Mouse (Mus musculus) liver, embryonic 15.5 days (tissue): ENCODE measurements around the gene Hint1. TPM values are rescaled to one million over a fixed set of nuclear protein-coding genes. Genes with fewer than 3 reads are reported as not detected.

ENCODE experiments used
- ATAC-seq: fragments of 200-750 bp; cut with Nextera tagmentation; 2 replicates; pipeline ENCODE4 v1.8.0; 2017; ENCODE audit warnings: moderate number of reproducible peaks, mild to moderate bottlenecking, moderate library complexity; ENCODE audit not compliant: insufficient read depth
- H3K27ac ChIP-seq: fragments of 300-500 bp; sonication (generic); replicated peaks from 2 replicates; pipeline ENCODE4 v1.5.1; 2015; ENCODE audit warnings: mild to moderate bottlenecking, inconsistent platforms
- H3K27me3 ChIP-seq: fragments of 300-500 bp; sonication (generic); 2 replicates; pipeline ENCODE4 v1.6.1; 2015; ENCODE audit warnings: mild to moderate bottlenecking, inconsistent platforms
- H3K36me3 ChIP-seq: fragments of 300-500 bp; sonication (generic); replicated peaks from 2 replicates; pipeline ENCODE4 v1.6.1; 2015; ENCODE audit warnings: moderate library complexity, mild to moderate bottlenecking, inconsistent platforms
- H3K4me1 ChIP-seq: fragments of 300-500 bp; sonication (generic); replicated peaks from 2 replicates; pipeline ENCODE4 v1.6.1; 2015; ENCODE audit warnings: inconsistent platforms
- H3K4me2 ChIP-seq: fragments of 300-500 bp; sonication (generic); 2 replicates; pipeline ENCODE4 v1.6.1; 2015; ENCODE audit warnings: moderate library complexity, mild to moderate bottlenecking, inconsistent platforms
- H3K4me3 ChIP-seq: fragments of 300-500 bp; sonication (generic); replicated peaks from 2 replicates; pipeline ENCODE4 v1.5.1; 2015; ENCODE audit warnings: mild to moderate bottlenecking, inconsistent platforms
- H3K9ac ChIP-seq: fragments of 300-500 bp; sonication (generic); 2 replicates; pipeline ENCODE4 v1.6.1; 2015; ENCODE audit warnings: moderate library complexity, mild to moderate bottlenecking, inconsistent platforms
- H3K9me3 ChIP-seq: fragments of 300-500 bp; sonication (generic); replicated peaks from 2 replicates; pipeline ENCODE4 v1.6.1; 2016; ENCODE audit warnings: inconsistent platforms
- WGBS: fragments of 180-500 bp; shearing (Covaris S2); methylation state at CpG from one replicate; pipeline ENCODE4 v1.1.7; 2015; ENCODE audit warnings: mixed read lengths; ENCODE audit not compliant: insufficient replicate concordance; 5-methylcytosine and 5-hydroxymethylcytosine counted together
- polyA plus RNA-seq: library from polyadenylated mRNA; unstranded; fragments of >200 nt; fragmentation: Nextera tagmentation; extraction: Ambion mirVana; gene quantifications from 2 replicates; pipeline ENCODE4 v1.2.1, GENCODE M21; 2015

Hint1 gene
- polyA plus RNA-seq, 1 experiment from 2014 or later: 377 TPM

GRCm38 (mm10) chr11:54862621-54863520, 3.3 kb upstream of the Hint1 start:
- ATAC-seq: no peak
- Histone ChIP-seq H3K4me1 (peaks cover 59% of the 10 kb centered on the region), H3K27ac (0 out of 2 replicates have a peak overlapping the region, but pooled peaks have one; percentile 22)

GRCm38 (mm10) chr11:54865330-54866085, 675 bp upstream of the Hint1 start:
- ATAC-seq: no peak
- no peaks in the 10 kb centered on the region for H3K27me3 ChIP-seq
- WGBS: 52% methylated on average over 6 of the region's 6 CpGs
- H3K9me3 ChIP-seq: no peaks in the 10 kb centered on the region
- peak overlapping the region; percentile 90 for H3K4me2 ChIP-seq
- H3K36me3 ChIP-seq: peaks cover 15% of the 10 kb centered on the region
- peak overlapping the region; percentile 74 for H3K4me3 ChIP-seq
- H3K9ac ChIP-seq: peak overlapping the region; percentile 82
- peaks cover 68% of the 10 kb centered on the region for H3K4me1 ChIP-seq
- peak overlapping the region; percentile 90 for H3K27ac ChIP-seq

More at GRCm38 (mm10) chr11:54862621-54863520, 3.3 kb upstream of the Hint1 start:
- no peak overlapping the region for H3K4me2 ChIP-seq
- no peaks in the 10 kb centered on the region for H3K27me3 ChIP-seq
- H3K36me3 ChIP-seq: no peaks in the 10 kb centered on the region
- no peak overlapping the region for H3K4me3 ChIP-seq
- H3K9ac ChIP-seq: no peak overlapping the region
- 41% methylated on average over 10 of the region's 10 CpGs for WGBS
- H3K9me3 ChIP-seq: no peaks in the 10 kb centered on the region

GRCm38 (mm10) chr11:54867049-54867385, 834 bp downstream of the Hint1 start:
- Histone ChIP-seq H3K4me3 (peak overlapping the region; percentile 74), H3K27me3 (no peaks in the 10 kb centered on the region), H3K36me3 (peaks cover 30% of the 10 kb centered on the region), H3K9ac (peak overlapping the region; percentile 82), H3K4me1 (peaks cover 57% of the 10 kb centered on the region), H3K9me3 (no peaks in the 10 kb centered on the region), H3K27ac (peak overlapping the region; percentile 90), H3K4me2 (peak overlapping the region; percentile 90)
- WGBS: 2% methylated on average over 5 of the region's 5 CpGs
- ATAC-seq: peak; percentile 55; the same call in 1 of the 2 replicates

- Histone ChIP-seq H3K9me3 (no peaks in the 10 kb centered on the region), H3K4me1 (peaks cover 53% of the 10 kb centered on the region), H3K36me3 (peaks cover 40% of the 10 kb centered on the region), H3K27me3 (no peaks in the 10 kb centered on the region), H3K4me3 (peak overlapping the region; percentile 74; the same call in 1 of the 2 replicates), H3K4me2 (peak overlapping the region; percentile 90), H3K9ac (0 out of 2 replicates have a peak overlapping the region, but pooled peaks have one; percentile 82), H3K27ac (peak overlapping the region; percentile 3; the same call in 1 of the 2 replicates)
- no peak for ATAC-seq
- 50% methylated on average over 3 of the region's 3 CpGs for WGBS
These were observed 1.8 kb downstream of the Hint1 start for GRCm38 (mm10) chr11:54867903-54868434.

- no peak for ATAC-seq
- WGBS: 35% methylated on average over 2 of the region's 2 CpGs
- Histone ChIP-seq H3K9me3 (no peaks in the 10 kb centered on the region), H3K36me3 (peaks cover 43% of the 10 kb centered on the region), H3K4me1 (peaks cover 48% of the 10 kb centered on the region), H3K9ac (no peak overlapping the region), H3K27me3 (no peaks in the 10 kb centered on the region), H3K27ac (peak overlapping the region; percentile 3; the same call in 1 of the 2 replicates), H3K4me2 (peak overlapping the region; percentile 90), H3K4me3 (peak overlapping the region; percentile 74; the same call in 1 of the 2 replicates)
These were observed 2.3 kb downstream of the Hint1 start for GRCm38 (mm10) chr11:54868445-54868844.

GRCm38 (mm10) chr11:54869318-54869717, 3.1 kb downstream of the Hint1 start:
- 72% methylated on average over 3 of the region's 3 CpGs for WGBS
- Histone ChIP-seq H3K9me3 (no peaks in the 10 kb centered on the region), H3K27me3 (no peaks in the 10 kb centered on the region), H3K4me2 (peak overlapping the region; percentile 14; the same call in 1 of the 2 replicates), H3K9ac (0 out of 2 replicates have a peak overlapping the region, but pooled peaks have one; percentile 19), H3K4me1 (peaks cover 45% of the 10 kb centered on the region), H3K4me3 (no peak overlapping the region), H3K27ac (no peak overlapping the region; the same call in 1 of the 2 replicates), H3K36me3 (peaks cover 51% of the 10 kb centered on the region)
- no peak for ATAC-seq

- H3K36me3 ChIP-seq: peaks cover 54% of the 10 kb centered on the region
- H3K27ac ChIP-seq: no peak overlapping the region
- ATAC-seq: no peak
- no peak overlapping the region for H3K4me2 ChIP-seq
- 79% methylated on average over 7 of the region's 7 CpGs for WGBS
- H3K9me3 ChIP-seq: no peaks in the 10 kb centered on the region
- H3K4me3 ChIP-seq: no peak overlapping the region
- no peak overlapping the region for H3K9ac ChIP-seq
- H3K27me3 ChIP-seq: no peaks in the 10 kb centered on the region
- H3K4me1 ChIP-seq: peaks cover 29% of the 10 kb centered on the region
These were observed 5.8 kb downstream of the Hint1 start for GRCm38 (mm10) chr11:54871831-54872537.

- ATAC-seq: no peak
- H3K27ac ChIP-seq: no peak overlapping the region
- H3K9me3 ChIP-seq: no peaks in the 10 kb centered on the region
- H3K4me1 ChIP-seq: peaks cover 10% of the 10 kb centered on the region
- WGBS: 75% methylated on average over 5 of the region's 5 CpGs
- H3K4me3 ChIP-seq: no peak overlapping the region
- H3K9ac ChIP-seq: no peak overlapping the region
- H3K27me3 ChIP-seq: no peaks in the 10 kb centered on the region
- peaks cover 34% of the 10 kb centered on the region for H3K36me3 ChIP-seq
- no peak overlapping the region for H3K4me2 ChIP-seq
These were observed 9.8 kb downstream of the Hint1 start for GRCm38 (mm10) chr11:54876031-54876430.

GRCm38 (mm10) chr11:54878893-54879292, 12.7 kb downstream of the Hint1 start:
- peaks cover 27% of the 10 kb centered on the region for H3K4me1 ChIP-seq
- 56% methylated on average over 6 of the region's 6 CpGs for WGBS
- H3K27ac ChIP-seq: no peak overlapping the region
- H3K4me3 ChIP-seq: no peak overlapping the region
- H3K27me3 ChIP-seq: no peaks in the 10 kb centered on the region
- H3K9me3 ChIP-seq: no peaks in the 10 kb centered on the region
- H3K9ac ChIP-seq: no peak overlapping the region
- no peak for ATAC-seq
- H3K4me2 ChIP-seq: no peak overlapping the region
- peaks cover 7% of the 10 kb centered on the region for H3K36me3 ChIP-seq

- Histone ChIP-seq H3K36me3 (peaks cover 2% of the 10 kb centered on the region), H3K27ac (no peak overlapping the region), H3K4me3 (no peak overlapping the region), H3K27me3 (no peaks in the 10 kb centered on the region), H3K9me3 (no peaks in the 10 kb centered on the region), H3K9ac (no peak overlapping the region), H3K4me2 (no peak overlapping the region), H3K4me1 (peaks cover 27% of the 10 kb centered on the region)
- no peak; the same call in 1 of the 2 replicates for ATAC-seq
- WGBS: 18% methylated on average over 4 of the region's 4 CpGs
These were observed 13.3 kb downstream of the Hint1 start for GRCm38 (mm10) chr11:54879434-54879833.
